Mouse (Mus musculus) spleen, adult 2 months (tissue): Measurements from ENCODE around the gene B3gnt4.

ENCODE experiments used
- CTCF ChIP-seq: fragments of 200-500 bp; IDR thresholded peaks from 2 replicates; pipeline ENCODE4 v1.5.1; 2011; ENCODE audit warnings: mild to moderate bottlenecking, inconsistent platforms; ENCODE audit not compliant: insufficient read depth, insufficient read length, insufficient replicate concordance; ENCODE audit errors: extremely low read depth
- POLR2A ChIP-seq: fragments of 200-500 bp; IDR thresholded peaks from 2 replicates; pipeline ENCODE4 v1.6.1; 2011; ENCODE audit warnings: low read depth, low read length, inconsistent platforms

DNA sequence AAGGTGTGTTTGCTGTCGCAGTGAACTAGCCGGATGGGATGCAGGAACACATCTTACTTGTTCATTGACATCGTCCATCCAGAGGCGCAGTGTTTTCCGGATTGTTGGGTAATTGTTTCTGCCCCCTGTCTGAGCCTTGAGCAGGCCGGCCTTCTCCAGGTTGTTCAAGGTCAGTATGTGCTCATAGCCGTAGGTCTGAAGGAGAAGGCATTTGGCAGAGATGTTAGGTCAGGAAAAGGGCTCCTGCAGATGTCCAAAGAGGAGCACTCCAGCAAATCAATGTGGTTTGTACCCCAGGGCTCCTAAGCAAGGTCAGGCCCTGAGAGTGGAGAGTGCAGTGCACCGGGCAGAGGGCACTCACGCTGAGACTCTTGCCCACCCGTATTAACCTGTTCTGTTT lies 23.5 kb downstream of the B3gnt4 start:
- TF ChIP-seq POLR2A = no peak
- TF ChIP-seq CTCF = no peak
